Mouse (Mus musculus): Measurements from ENCODE around the gene Egfl6. TPM values are rescaled to one million over a fixed set of nuclear protein-coding genes. Genes with fewer than 3 reads are reported as not detected.

Gene Egfl6
- polyA plus RNA-seq (2012; ENCODE audit: insufficient read depth, insufficient read length, missing spikeins) = not detected in 2 replicates

GRCm38 (mm10) chrX:166584947-166585824, at the start of gene Egfl6:
Gene Egfl6, minus strand, starts transcription at chrX:166585720.
- Histone ChIP-seq H3K4me3 (ENCODE audit: insufficient read depth, low read depth, low read length) (no peak within 1 kb of the TSS), H3K27ac (replicated peaks; ENCODE audit: low read depth, low read length) (no peak within 1 kb of the TSS)

GRCm38 (mm10) chrX:166626866-166627570, 41.5 kb upstream of the Egfl6 start:
- no peaks in the 10 kb centered on the region for H3K4me1 ChIP-seq (ENCODE audit: control insufficient read depth, insufficient read depth, insufficient read length, low read length)
- no peak overlapping the region for H3K27ac ChIP-seq (replicated peaks; ENCODE audit: low read depth, low read length)
- H3K4me3 ChIP-seq (ENCODE audit: insufficient read depth, low read depth, low read length) = no peak overlapping the region

More at GRCm38 (mm10) chrX:166584947-166585824, at the start of gene Egfl6:
- H3K4me1 ChIP-seq (ENCODE audit: control insufficient read depth, insufficient read depth, insufficient read length, low read length) = no peaks in the 10 kb centered on the region

GRCm38 (mm10) chrX:166626174-166626573, 40.7 kb upstream of the Egfl6 start:
- Histone ChIP-seq H3K4me1 (ENCODE audit: control insufficient read depth, insufficient read depth, insufficient read length, low read length) (no peaks in the 10 kb centered on the region), H3K4me3 (ENCODE audit: insufficient read depth, low read depth, low read length) (no peak overlapping the region), H3K27ac (replicated peaks; ENCODE audit: low read depth, low read length) (no peak overlapping the region)

- H3K27ac ChIP-seq (replicated peaks; ENCODE audit: low read depth, low read length) = no peak overlapping the region
- H3K4me3 ChIP-seq (ENCODE audit: insufficient read depth, low read depth, low read length) = no peak overlapping the region
- H3K4me1 ChIP-seq (ENCODE audit: control insufficient read depth, insufficient read depth, insufficient read length, low read length) = no peaks in the 10 kb centered on the region
These were observed 37.7 kb upstream of the Egfl6 start for GRCm38 (mm10) chrX:166623176-166623575.

GRCm38 (mm10) chrX:166621560-166622301, 36.2 kb upstream of the Egfl6 start:
- Histone ChIP-seq H3K4me1 (ENCODE audit: control insufficient read depth, insufficient read depth, insufficient read length, low read length) (no peaks in the 10 kb centered on the region), H3K4me3 (ENCODE audit: insufficient read depth, low read depth, low read length) (no peak overlapping the region), H3K27ac (replicated peaks; ENCODE audit: low read depth, low read length) (no peak overlapping the region)

GRCm38 (mm10) chrX:166620900-166621299, 35.4 kb upstream of the Egfl6 start:
- Histone ChIP-seq H3K4me3 (ENCODE audit: insufficient read depth, low read depth, low read length) (no peak overlapping the region), H3K27ac (replicated peaks; ENCODE audit: low read depth, low read length) (no peak overlapping the region), H3K4me1 (ENCODE audit: control insufficient read depth, insufficient read depth, insufficient read length, low read length) (no peaks in the 10 kb centered on the region)

GRCm38 (mm10) chrX:166619084-166619483, 33.6 kb upstream of the Egfl6 start:
- Histone ChIP-seq H3K4me1 (ENCODE audit: control insufficient read depth, insufficient read depth, insufficient read length, low read length) (no peaks in the 10 kb centered on the region), H3K27ac (replicated peaks; ENCODE audit: low read depth, low read length) (no peak overlapping the region)

GRCm38 (mm10) chrX:166615191-166615590, 29.7 kb upstream of the Egfl6 start:
- Histone ChIP-seq H3K4me1 (ENCODE audit: control insufficient read depth, insufficient read depth, insufficient read length, low read length) (no peaks in the 10 kb centered on the region), H3K4me3 (ENCODE audit: insufficient read depth, low read depth, low read length) (no peak overlapping the region), H3K27ac (replicated peaks; ENCODE audit: low read depth, low read length) (no peak overlapping the region)

More at GRCm38 (mm10) chrX:166619084-166619483, 33.6 kb upstream of the Egfl6 start:
- no peak overlapping the region for H3K4me3 ChIP-seq (ENCODE audit: insufficient read depth, low read depth, low read length)

- Histone ChIP-seq H3K27ac (replicated peaks; ENCODE audit: low read depth, low read length) (no peak overlapping the region), H3K4me1 (ENCODE audit: control insufficient read depth, insufficient read depth, insufficient read length, low read length) (no peaks in the 10 kb centered on the region), H3K4me3 (ENCODE audit: insufficient read depth, low read depth, low read length) (no peak overlapping the region)
These were observed 9.4 kb downstream of the Egfl6 start for GRCm38 (mm10) chrX:166576111-166576510.

- Histone ChIP-seq H3K27ac (replicated peaks; ENCODE audit: low read depth, low read length) (no peak overlapping the region), H3K4me1 (ENCODE audit: control insufficient read depth, insufficient read depth, insufficient read length, low read length) (no peaks in the 10 kb centered on the region)
These were observed 19.5 kb downstream of the Egfl6 start for GRCm38 (mm10) chrX:166565983-166566382.

GRCm38 (mm10) chrX:166565401-166565800, 20.1 kb downstream of the Egfl6 start:
- Histone ChIP-seq H3K4me3 (ENCODE audit: insufficient read depth, low read depth, low read length) (no peak overlapping the region), H3K4me1 (ENCODE audit: control insufficient read depth, insufficient read depth, insufficient read length, low read length) (no peaks in the 10 kb centered on the region), H3K27ac (replicated peaks; ENCODE audit: low read depth, low read length) (no peak overlapping the region)

More at GRCm38 (mm10) chrX:166565983-166566382, 19.5 kb downstream of the Egfl6 start:
- no peak overlapping the region for H3K4me3 ChIP-seq (ENCODE audit: insufficient read depth, low read depth, low read length)

GRCm38 (mm10) chrX:166564900-166565299, 20.6 kb downstream of the Egfl6 start:
- H3K27ac ChIP-seq (replicated peaks; ENCODE audit: low read depth, low read length) = no peak overlapping the region
- H3K4me3 ChIP-seq (ENCODE audit: insufficient read depth, low read depth, low read length) = no peak overlapping the region
- no peaks in the 10 kb centered on the region for H3K4me1 ChIP-seq (ENCODE audit: control insufficient read depth, insufficient read depth, insufficient read length, low read length)

GRCm38 (mm10) chrX:166559333-166559732, 26.2 kb downstream of the Egfl6 start:
- no peak overlapping the region for H3K4me3 ChIP-seq (ENCODE audit: insufficient read depth, low read depth, low read length)
- no peak overlapping the region for H3K27ac ChIP-seq (replicated peaks; ENCODE audit: low read depth, low read length)
- no peaks in the 10 kb centered on the region for H3K4me1 ChIP-seq (ENCODE audit: control insufficient read depth, insufficient read depth, insufficient read length, low read length)

GRCm38 (mm10) chrX:166552355-166552754, 33.2 kb downstream of the Egfl6 start:
- no peak overlapping the region for H3K27ac ChIP-seq (replicated peaks; ENCODE audit: low read depth, low read length)
- H3K4me1 ChIP-seq (ENCODE audit: control insufficient read depth, insufficient read depth, insufficient read length, low read length) = no peaks in the 10 kb centered on the region
- H3K4me3 ChIP-seq (ENCODE audit: insufficient read depth, low read depth, low read length) = no peak overlapping the region

GRCm38 (mm10) chrX:166546495-166546894, 39.0 kb downstream of the Egfl6 start:
- H3K4me3 ChIP-seq (ENCODE audit: insufficient read depth, low read depth, low read length) = no peak overlapping the region
- no peak overlapping the region for H3K27ac ChIP-seq (replicated peaks; ENCODE audit: low read depth, low read length)
- H3K4me1 ChIP-seq (ENCODE audit: control insufficient read depth, insufficient read depth, insufficient read length, low read length) = no peaks in the 10 kb centered on the region

Measured in brown adipose tissue, adult 24 weeks (tissue).